Mouse (Mus musculus): Measurements from ENCODE around the gene Nudcd3.

- TF ChIP-seq CTCF (IDR thresholded peaks at IDR 0.05; ENCODE audit: low read depth) (no peak), EP300 (IDR thresholded peaks at IDR 0.05; ENCODE audit: low read depth) (no peak)
Measured at GRCm38 (mm10) chr11:6122631-6123030, 77.6 kb downstream of the Nudcd3 start.
